Comparison of ENCODE assay signal across 14 mouse cellular contexts in the genomic region with DNA sequence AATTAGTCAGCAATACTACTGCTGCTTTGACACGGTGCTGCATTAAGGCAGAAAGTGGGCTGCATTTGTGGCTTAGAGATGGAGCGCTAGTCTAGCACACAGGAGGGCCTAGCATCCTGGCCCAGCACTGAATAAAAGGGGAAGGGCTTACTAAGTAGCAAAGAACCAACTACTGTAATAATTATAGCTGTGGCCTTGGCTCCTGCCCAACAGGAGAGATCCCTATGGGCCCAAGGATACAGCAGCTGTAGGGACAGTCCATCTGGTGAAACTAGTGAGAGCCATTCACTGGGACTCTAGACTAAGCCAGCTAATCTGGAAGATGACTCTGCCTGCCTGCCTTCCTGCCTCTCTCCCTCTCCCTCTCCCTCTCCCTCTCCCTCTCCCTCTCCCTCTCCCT. TPM values are rescaled to one million over a fixed set of nuclear protein-coding genes. Genes with fewer than 3 reads are reported as not detected.
A peak's percentile ranks its signal among the peaks of the same experiment; 100 is the strongest.
DNase-seq lines count a peak whose midpoint lies in the region; ATAC-seq lines count a peak whose summit lies in the region.
"Had no signal": no experiment of that assay in that cellular context is flagged by ENCODE, and none has a peak within 500 bp of the region (broad histone marks: within the 10 kb centered on the region; RNA-seq: fewer than 3 reads in every experiment).

No protein-coding gene starts in this region.

- H3K27me3 ChIP-seq in neural tube, embryonic 13.5 days: no peaks in the 10 kb centered on the region
- no peaks in the 10 kb centered on the region for H3K27me3 ChIP-seq in neural tube, embryonic 15.5 days (replicated peaks)
- H3K27me3 ChIP-seq: embryonic facial prominence, embryonic 12.5 days; limb, embryonic 13.5 days; liver, embryonic 15.5 days had no signal

- H3K27ac ChIP-seq in neural tube, embryonic 13.5 days (replicated peaks): 0 out of 2 replicates have a peak overlapping the region, but pooled peaks have one; percentile 9
- H3K27ac ChIP-seq in neural tube, embryonic 15.5 days (replicated peaks): no peak overlapping the region
- H3K27ac ChIP-seq: embryonic facial prominence, embryonic 12.5 days; limb, embryonic 13.5 days; liver, embryonic 15.5 days had no signal

- WGBS in neural tube, embryonic 13.5 days: 68% methylated on average over 2 of the region's 2 CpGs
- 57% methylated on average over 2 of the region's 2 CpGs for WGBS in neural tube, embryonic 15.5 days

- intact Hi-C loops in heart, postnatal 14 days (cut with DNase I): no loop called here
- intact Hi-C loops in heart, postnatal 25 days (cut with DNase I): no loop called here

- ATAC-seq in neural tube, embryonic 13.5 days (ENCODE audit: low read depth): 0 out of 2 replicates have a peak, but pooled peaks have one; percentile 47
- no peak for ATAC-seq in neural tube, embryonic 15.5 days (ENCODE audit: low FRiP score)

- H3K4me3 ChIP-seq in neural tube, embryonic 13.5 days: no peak overlapping the region
- no peak overlapping the region for H3K4me3 ChIP-seq in neural tube, embryonic 15.5 days (replicated peaks)
- H3K4me3 ChIP-seq: embryonic facial prominence, embryonic 12.5 days; limb, embryonic 13.5 days; liver, embryonic 15.5 days had no signal

- no peak overlapping the region for H3K4me2 ChIP-seq in neural tube, embryonic 13.5 days
- H3K4me2 ChIP-seq in neural tube, embryonic 15.5 days: no peak overlapping the region
- H3K4me2 ChIP-seq: embryonic facial prominence, embryonic 12.5 days; limb, embryonic 13.5 days; liver, embryonic 15.5 days had no signal

- H3K9ac ChIP-seq in neural tube, embryonic 13.5 days: no peak overlapping the region
- H3K9ac ChIP-seq in neural tube, embryonic 15.5 days (replicated peaks): no peak overlapping the region
- H3K9ac ChIP-seq: embryonic facial prominence, embryonic 12.5 days; limb, embryonic 13.5 days; liver, embryonic 15.5 days had no signal

- H3K36me3 ChIP-seq in neural tube, embryonic 13.5 days: no peaks in the 10 kb centered on the region
- H3K36me3 ChIP-seq in neural tube, embryonic 15.5 days: no peaks in the 10 kb centered on the region
- H3K36me3 ChIP-seq: embryonic facial prominence, embryonic 12.5 days; limb, embryonic 13.5 days; liver, embryonic 15.5 days had no signal

- H3K9me3 ChIP-seq in neural tube, embryonic 13.5 days: no peaks in the 10 kb centered on the region
- no peaks in the 10 kb centered on the region for H3K9me3 ChIP-seq in neural tube, embryonic 15.5 days (replicated peaks)
- H3K9me3 ChIP-seq: embryonic facial prominence, embryonic 12.5 days; limb, embryonic 13.5 days; liver, embryonic 15.5 days had no signal

- no peaks in the 10 kb centered on the region for H3K4me1 ChIP-seq in neural tube, embryonic 13.5 days (replicated peaks)
- no peaks in the 10 kb centered on the region for H3K4me1 ChIP-seq in neural tube, embryonic 15.5 days
- H3K4me1 ChIP-seq: embryonic facial prominence, embryonic 12.5 days; limb, embryonic 13.5 days; liver, embryonic 15.5 days had no signal

- peak; percentile 65 to 74 for DNase-seq in cerebellum, postnatal 10 days
- no peak for DNase-seq in cerebellum, postnatal 4 days (ENCODE audit: low spot score in 2 of 2)
- DNase-seq in heart, postnatal 14 days: peak; percentile 34 to 47
- DNase-seq in heart, postnatal 25 days (ENCODE audit: low spot score): no peak
- no peak for DNase-seq in kidney, adult 18-20 months
- DNase-seq: heart, postnatal 36 days; kidney, postnatal 10 days had no signal

RNA-seq across cellular contexts. Expression of a gene that starts 23.6 kb away (rescaled TPM):
- not detected for total RNA-seq in heart, postnatal 14 days (2021)
- total RNA-seq in heart, postnatal 25 days (2021): not detected
- not detected in 2 replicates for polyA plus RNA-seq in neural tube, embryonic 13.5 days (2015; fragmentation: Nextera tagmentation; extraction: Ambion mirVana)
- 0.14 TPM in 1 of 2 replicates, not detected in the other for polyA plus RNA-seq in neural tube, embryonic 15.5 days (2015; fragmentation: Nextera tagmentation; extraction: Ambion mirVana)
- total RNA-seq: ES-E14; heart, postnatal 36 days had no signal
- polyA plus RNA-seq: embryonic facial prominence, embryonic 12.5 days; intestine, embryonic 14.5 days; limb, embryonic 13.5 days; liver, embryonic 15.5 days had no signal

Comparison
In these comparisons a context has a peak if more than half of its experiments do, and no peak if none do; other contexts are left out.
1. DNase-seq: peak in cerebellum, postnatal 10 days (2 of 2) and heart, postnatal 14 days (2 of 2); none in cerebellum, postnatal 4 days (0 of 2), heart, postnatal 25 days (single experiment) and kidney, adult 18-20 months (single experiment).